Mouse (Mus musculus) hindbrain, embryonic 16.5 days (tissue): ENCODE measurements around the gene Thra. TPM values are rescaled to one million over a fixed set of nuclear protein-coding genes. Genes with fewer than 3 reads are reported as not detected.

Source experiments
- ATAC-seq: fragments of 200-750 bp; cut with Nextera tagmentation; 2 replicates; pipeline ENCODE4 v1.8.0; 2017; ENCODE audit warnings: moderate TSS enrichment, moderate library complexity
- H3K27ac ChIP-seq: fragments of 300-500 bp; sonication (generic); 2 replicates; pipeline ENCODE4 v1.5.1; 2014; ENCODE audit warnings: low read depth, mild to moderate bottlenecking, control low read depth, low read length, moderate library complexity
- H3K27me3 ChIP-seq: fragments of 300-500 bp; sonication (generic); replicated peaks from 2 replicates; pipeline ENCODE4 v1.6.1; 2014; ENCODE audit warnings: low read length; ENCODE audit not compliant: control insufficient read depth, insufficient read depth
- H3K36me3 ChIP-seq: fragments of 300-500 bp; sonication (generic); 2 replicates; pipeline ENCODE4 v1.6.1; 2014; ENCODE audit warnings: mild to moderate bottlenecking, low read length, moderate library complexity, mixed read lengths; ENCODE audit not compliant: control insufficient read depth, insufficient read depth
- H3K4me1 ChIP-seq: fragments of 300-500 bp; sonication (generic); 2 replicates; pipeline ENCODE4 v1.6.1; 2014; ENCODE audit warnings: low read depth, low read length; ENCODE audit not compliant: control insufficient read depth, insufficient read depth
- H3K4me2 ChIP-seq: fragments of 300-500 bp; sonication (generic); 2 replicates; pipeline ENCODE4 v1.6.1; 2014; ENCODE audit warnings: mild to moderate bottlenecking, low read length, control low read depth, moderate library complexity
- H3K4me3 ChIP-seq: fragments of 300-500 bp; sonication (generic); 2 replicates; pipeline ENCODE4 v1.5.1; 2014; ENCODE audit warnings: mild to moderate bottlenecking, low read length, control low read depth, moderate library complexity
- H3K9ac ChIP-seq: fragments of 300-500 bp; sonication (generic); 2 replicates; pipeline ENCODE4 v1.6.1; 2014; ENCODE audit warnings: low read depth, mild to moderate bottlenecking, control low read depth, low read length, moderate library complexity
- H3K9me3 ChIP-seq: fragments of 300-500 bp; sonication (generic); 2 replicates; pipeline ENCODE4 v1.6.1; 2014; ENCODE audit warnings: mild to moderate bottlenecking, low read length, moderate library complexity; ENCODE audit not compliant: control insufficient read depth
- WGBS: fragments of 180-500 bp; shearing (Covaris S2); extraction: QIAGEN DNeasy Blood & Tissue Kit; methylation state at CpG from one replicate; pipeline ENCODE4 v1.1.7; 2014; 5-methylcytosine and 5-hydroxymethylcytosine counted together
- polyA plus RNA-seq: library from polyadenylated mRNA; unstranded; fragments of >200 nt; fragmentation: Nextera tagmentation; extraction: Ambion mirVana; gene quantifications from 2 replicates; pipeline ENCODE4 v1.2.1, GENCODE M21; 2015

Gene Thra
- polyA plus RNA-seq, 1 experiment from 2014 or later: 144 TPM

DNA sequence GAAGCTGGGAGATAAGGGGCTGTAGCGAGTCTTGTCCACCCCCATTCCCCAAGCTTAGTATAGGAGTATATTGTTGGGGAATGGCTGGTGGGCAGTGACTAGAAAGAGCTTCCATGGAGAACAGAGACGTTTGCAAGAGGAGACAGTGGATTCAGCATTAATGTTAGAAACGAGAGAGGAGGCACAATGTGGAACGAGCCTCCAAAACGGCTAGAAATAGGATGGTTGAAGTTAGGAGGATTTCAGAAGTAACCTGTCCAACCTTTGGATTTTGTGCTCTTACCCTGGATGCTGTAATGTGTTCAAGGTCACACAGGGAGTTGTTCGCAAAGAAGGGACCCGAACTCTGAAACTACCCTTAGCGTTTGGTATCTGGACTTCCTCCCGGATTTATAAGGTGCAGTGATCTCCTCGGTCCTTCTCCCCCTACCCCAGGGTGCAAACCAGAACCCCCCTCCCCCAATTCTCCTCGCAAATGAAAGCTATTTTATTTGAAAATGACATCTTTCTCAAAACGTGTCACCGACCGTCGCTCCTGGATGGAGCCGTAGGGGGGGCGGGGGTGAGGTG, 698 bp downstream of the Thra start:
- Histone ChIP-seq H3K4me2 (peak overlapping the region; percentile 91), H3K9ac (peak overlapping the region; percentile 99), H3K4me3 (peak overlapping the region; percentile 85), H3K27me3 (no peaks in the 10 kb centered on the region), H3K36me3 (no peaks in the 10 kb centered on the region), H3K4me1 (peaks cover 44% of the 10 kb centered on the region), H3K9me3 (no peaks in the 10 kb centered on the region), H3K27ac (peak overlapping the region; percentile 100)
- under 1% methylated on average over 16 of the region's 17 CpGs for WGBS
- ATAC-seq: no peak

DNA sequence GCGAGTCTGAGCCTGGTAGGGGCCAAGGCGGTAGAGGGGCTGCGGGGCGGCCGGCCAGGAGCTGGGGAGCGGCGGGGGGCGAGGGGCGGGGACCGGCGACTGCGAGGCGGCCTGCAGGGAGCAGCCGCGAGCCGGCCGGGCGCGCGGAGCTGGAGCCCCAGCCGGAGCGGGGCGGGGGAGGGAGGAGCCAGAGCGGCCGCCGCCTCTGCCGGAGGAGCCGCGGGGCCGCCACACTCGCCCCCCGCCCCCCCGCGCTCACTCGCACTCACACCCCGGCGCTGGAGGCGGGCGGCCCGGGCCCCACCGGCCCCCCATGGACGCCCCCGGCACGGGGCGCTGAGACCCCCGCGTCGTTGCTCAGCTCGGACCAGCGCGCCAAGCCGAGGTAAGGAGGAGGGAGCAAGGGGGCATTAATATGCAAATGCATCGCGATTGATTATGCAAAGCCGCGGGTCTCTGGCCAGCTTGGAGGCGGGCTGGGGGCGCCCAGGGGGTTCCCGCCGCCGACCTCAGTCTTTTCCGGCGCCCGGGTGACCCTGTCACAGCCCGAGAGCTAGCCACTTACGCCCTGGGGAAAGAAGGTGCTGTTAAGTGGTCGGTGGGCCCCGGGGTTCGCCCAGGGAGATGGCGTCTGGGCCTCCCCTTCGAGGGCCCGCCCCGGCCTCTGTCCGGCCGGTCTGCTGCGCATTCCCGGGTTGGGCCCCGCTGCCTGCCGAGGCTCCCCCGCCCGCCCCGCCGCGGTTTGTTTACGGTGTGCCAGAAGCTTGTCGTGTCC, 1.4 kb downstream of the Thra start:
- no peaks in the 10 kb centered on the region for H3K36me3 ChIP-seq
- H3K4me2 ChIP-seq: peak overlapping the region; percentile 91
- no peaks in the 10 kb centered on the region for H3K27me3 ChIP-seq
- ATAC-seq: peak; percentile 68
- H3K9ac ChIP-seq: peak overlapping the region; percentile 99
- under 1% methylated on average over 57 of the region's 86 CpGs for WGBS
- H3K27ac ChIP-seq: peak overlapping the region; percentile 100
- peak overlapping the region; percentile 85 for H3K4me3 ChIP-seq
- no peaks in the 10 kb centered on the region for H3K9me3 ChIP-seq
- peaks cover 50% of the 10 kb centered on the region for H3K4me1 ChIP-seq

DNA sequence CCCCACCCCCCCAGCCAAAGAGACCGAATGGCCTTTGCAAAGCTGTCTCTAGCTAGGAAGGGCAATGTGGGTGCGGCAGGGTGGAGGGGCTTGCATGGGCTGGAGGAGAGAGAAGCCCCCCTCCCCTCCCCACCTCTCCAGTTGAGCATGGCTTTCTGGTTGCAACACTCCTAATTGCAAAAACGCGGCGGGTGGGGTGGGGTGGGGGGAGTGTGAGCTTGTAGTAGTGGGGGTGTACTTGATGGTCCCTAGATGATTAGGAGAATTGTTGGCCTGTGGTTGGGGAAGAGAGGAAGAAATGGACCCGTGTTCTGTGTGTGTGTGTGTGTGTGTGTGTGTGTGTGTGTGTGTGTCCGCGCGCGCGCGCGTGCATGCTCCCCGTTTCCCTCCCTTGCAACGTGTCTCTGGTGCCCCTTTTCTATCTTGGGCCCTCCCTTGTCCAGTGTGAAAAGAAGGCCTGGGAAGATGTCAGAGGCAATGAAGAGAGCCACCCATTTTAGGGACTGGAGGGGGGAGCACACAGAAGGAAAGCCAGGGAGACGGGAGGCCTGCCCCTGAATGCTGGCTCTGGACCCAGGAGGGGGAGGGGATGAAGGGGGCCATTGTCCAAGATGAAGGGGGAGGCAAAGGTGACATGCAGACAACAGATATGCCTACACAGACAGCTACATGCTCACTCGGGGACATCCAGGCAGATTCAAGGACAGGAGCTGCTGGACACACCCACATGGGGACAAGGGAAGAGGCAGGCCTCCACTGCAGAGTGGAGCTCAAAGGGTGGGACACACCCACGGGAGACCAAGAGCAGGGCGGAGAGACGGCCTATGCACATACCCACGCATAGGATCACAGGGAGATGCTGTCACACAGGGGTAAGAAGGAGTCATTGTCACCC, 2.2 kb downstream of the Thra start:
- Histone ChIP-seq H3K9me3 (no peaks in the 10 kb centered on the region), H3K27ac (peak overlapping the region; percentile 100), H3K9ac (peak overlapping the region; percentile 99), H3K36me3 (no peaks in the 10 kb centered on the region), H3K4me3 (peak overlapping the region; percentile 85), H3K4me2 (peak overlapping the region; percentile 91), H3K4me1 (peaks cover 57% of the 10 kb centered on the region), H3K27me3 (no peaks in the 10 kb centered on the region)
- peak; percentile 7; the same call in 1 of the 2 replicates for ATAC-seq
- under 1% methylated on average over 21 of the region's 21 CpGs for WGBS

DNA sequence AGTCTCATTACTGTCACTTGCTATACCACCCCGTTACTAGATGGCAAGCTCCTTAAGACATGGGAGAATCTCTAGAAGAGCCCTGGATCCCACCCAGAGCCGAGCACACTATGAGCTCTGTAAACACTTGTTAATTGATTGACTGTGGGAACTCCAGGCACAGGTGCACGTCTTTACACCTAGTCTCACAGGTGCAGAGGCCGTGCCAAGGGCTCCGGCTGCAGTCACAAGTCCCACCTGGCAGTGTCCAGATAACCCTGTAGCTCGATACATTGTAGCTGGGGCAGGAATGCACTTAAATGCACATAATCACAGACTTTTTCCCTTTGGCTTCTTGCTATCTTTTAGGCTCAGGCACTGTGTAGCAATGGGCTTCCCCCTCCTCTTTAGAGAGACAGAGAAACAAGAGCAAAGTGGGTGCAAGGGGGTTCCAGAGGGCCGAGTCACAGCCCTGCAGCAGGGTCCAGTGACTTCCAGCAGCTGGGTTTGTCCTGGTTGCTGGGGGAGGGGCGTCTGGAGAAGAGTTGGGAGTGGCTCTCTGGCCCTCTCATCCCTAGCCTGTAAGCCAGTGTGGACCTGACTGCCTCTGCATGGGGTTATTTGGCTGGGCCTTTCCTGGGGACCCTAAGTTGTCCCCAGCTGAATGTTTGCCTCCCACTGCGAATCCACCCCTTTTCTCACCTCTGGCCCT, 3.4 kb downstream of the Thra start:
- Histone ChIP-seq H3K4me2 (peak overlapping the region; percentile 91), H3K4me3 (peak overlapping the region; percentile 85), H3K27me3 (no peaks in the 10 kb centered on the region), H3K9ac (peak overlapping the region; percentile 99), H3K36me3 (no peaks in the 10 kb centered on the region), H3K9me3 (no peaks in the 10 kb centered on the region), H3K4me1 (peaks cover 63% of the 10 kb centered on the region), H3K27ac (peak overlapping the region; percentile 100)
- WGBS: 2% methylated on average over 9 of the region's 9 CpGs
- ATAC-seq: 0 out of 2 replicates have a peak, but pooled peaks have one; percentile 1

DNA sequence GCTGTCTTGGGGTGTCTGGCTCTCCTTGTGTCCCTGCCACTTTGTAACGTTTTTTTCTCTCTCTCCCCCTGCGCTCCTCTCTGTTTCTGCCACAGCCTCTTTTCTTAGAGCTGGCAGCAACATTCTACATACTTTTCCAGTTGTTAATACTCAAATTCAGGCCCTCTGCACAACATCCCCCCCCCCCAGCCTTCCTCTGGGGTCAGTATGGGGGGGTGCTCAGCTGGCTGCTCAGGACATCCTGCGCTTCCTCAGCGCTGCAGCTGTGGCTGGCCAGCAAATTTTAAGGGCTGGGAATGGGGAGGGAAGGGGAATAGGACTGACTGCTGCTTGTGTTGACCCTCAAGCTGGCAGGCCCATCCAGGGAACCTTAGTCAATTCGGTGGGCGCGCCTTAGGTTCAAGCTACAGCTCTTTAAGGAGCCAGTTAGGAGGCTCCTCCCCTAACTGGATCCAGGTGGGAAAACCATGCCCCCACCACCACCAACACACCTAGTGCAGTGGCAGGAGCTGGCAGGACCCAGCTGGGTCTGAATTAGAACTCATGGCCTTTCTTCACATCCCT, 4.1 kb downstream of the Thra start:
- Histone ChIP-seq H3K4me3 (peak overlapping the region; percentile 85), H3K27me3 (no peaks in the 10 kb centered on the region), H3K9ac (peak overlapping the region; percentile 99), H3K9me3 (no peaks in the 10 kb centered on the region), H3K36me3 (no peaks in the 10 kb centered on the region), H3K4me2 (peak overlapping the region; percentile 91), H3K27ac (peak overlapping the region; percentile 100), H3K4me1 (peaks cover 64% of the 10 kb centered on the region)
- no peak for ATAC-seq
- WGBS: 25% methylated on average over 7 of the region's 7 CpGs

DNA sequence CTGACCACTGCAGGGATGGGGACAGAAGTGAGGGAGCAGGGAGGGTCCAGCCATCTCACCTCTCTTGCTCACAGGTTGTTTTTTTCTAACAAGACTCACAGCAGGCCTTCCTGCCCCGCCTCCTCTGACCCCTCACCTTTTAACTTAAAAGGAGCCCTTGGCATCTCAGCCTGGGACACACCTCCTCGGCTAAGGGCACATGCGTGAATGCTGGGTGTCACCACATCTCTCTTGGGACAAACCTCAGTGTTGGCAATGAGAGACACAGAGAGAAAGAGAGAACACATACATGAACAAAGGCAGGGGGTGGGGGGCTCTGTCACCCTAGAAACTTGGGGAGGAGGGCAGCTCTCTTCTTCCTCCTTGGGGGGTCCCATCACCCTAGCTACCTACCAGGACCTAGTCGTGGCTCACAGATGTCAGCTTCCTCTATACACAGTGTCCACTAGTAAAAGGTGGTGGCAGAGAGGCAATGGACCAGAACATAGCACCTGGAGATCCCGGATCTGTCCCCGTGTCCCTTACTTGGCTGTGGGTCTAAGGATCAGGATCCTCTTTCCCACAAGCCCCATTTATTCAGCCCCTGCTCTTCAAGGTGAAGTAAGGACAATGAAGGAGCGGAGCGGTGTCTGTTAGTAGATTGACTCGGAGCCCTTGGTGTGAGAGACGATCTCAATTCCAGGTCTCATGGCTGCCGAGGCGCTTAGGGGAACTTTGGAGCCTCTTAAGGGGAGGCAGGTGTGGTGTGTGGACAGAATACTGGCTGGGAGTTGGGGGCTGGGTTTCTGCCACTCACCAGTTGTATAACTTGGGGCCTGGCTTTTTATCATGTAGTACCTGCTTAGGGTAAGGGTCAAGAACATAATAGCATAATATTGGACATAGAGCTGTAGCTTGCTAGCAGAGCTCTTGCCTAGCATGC, 5.8 kb downstream of the Thra start:
- 32% methylated on average over 12 of the region's 12 CpGs for WGBS

DNA sequence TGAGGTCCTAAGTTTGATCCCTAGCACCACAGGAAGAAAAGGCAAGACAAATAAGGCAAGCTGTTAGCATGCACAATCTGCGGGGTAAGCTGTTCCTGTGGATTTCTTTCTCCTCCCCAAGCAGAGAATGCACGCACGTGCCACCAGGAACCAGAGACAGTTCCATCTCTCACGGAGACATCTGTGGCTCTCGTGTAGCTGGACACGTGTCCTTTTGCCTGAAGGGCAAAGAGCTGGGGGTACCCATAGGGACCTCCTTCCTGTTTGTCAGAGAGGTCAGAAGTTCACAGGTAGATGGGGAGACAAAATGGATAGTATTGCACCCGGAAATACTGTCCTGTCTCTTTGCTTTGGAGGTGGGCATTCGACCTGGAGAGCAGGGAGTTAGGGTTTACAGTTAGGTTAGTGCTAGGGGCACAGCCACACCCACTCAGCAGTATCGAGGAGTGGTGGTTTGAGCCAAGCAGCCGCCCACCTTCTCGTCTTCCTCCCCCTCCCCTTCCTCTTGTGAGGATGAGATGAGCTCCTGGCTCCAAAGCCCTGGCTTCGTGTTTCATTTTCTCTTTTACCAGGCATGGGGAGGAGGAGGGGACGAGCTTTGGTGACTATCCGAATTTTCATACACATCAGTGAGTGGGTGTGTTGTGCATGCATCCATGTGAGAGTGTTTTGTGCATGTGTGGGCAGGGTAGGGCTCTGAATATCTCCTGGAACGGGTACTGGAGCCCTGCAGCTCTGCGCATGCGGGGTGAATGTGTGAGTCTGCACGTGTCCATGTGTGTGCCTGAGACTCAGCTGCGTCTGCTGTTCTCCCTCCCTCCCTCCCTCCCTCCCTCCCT, 6.6 kb downstream of the Thra start:
- H3K9me3 ChIP-seq: no peaks in the 10 kb centered on the region
- no peaks in the 10 kb centered on the region for H3K27me3 ChIP-seq
- peak overlapping the region; percentile 94 for H3K27ac ChIP-seq
- peaks cover 79% of the 10 kb centered on the region for H3K4me1 ChIP-seq
- H3K36me3 ChIP-seq: no peaks in the 10 kb centered on the region
- WGBS: 7% methylated on average over 19 of the region's 19 CpGs
- peak; percentile 57 for ATAC-seq
- peak overlapping the region; percentile 13; the same call in 1 of the 2 replicates for H3K9ac ChIP-seq
- peak overlapping the region; percentile 57 for H3K4me2 ChIP-seq
- H3K4me3 ChIP-seq: peak overlapping the region; percentile 21

More for the DNA sequence above, 5.8 kb downstream of the Thra start:
- Histone ChIP-seq H3K4me1 (peaks cover 74% of the 10 kb centered on the region), H3K27me3 (no peaks in the 10 kb centered on the region), H3K27ac (peak overlapping the region; percentile 94), H3K9me3 (no peaks in the 10 kb centered on the region), H3K36me3 (no peaks in the 10 kb centered on the region), H3K9ac (peak overlapping the region; percentile 35), H3K4me3 (peak overlapping the region; percentile 4; the same call in 1 of the 2 replicates), H3K4me2 (peak overlapping the region; percentile 57)
- ATAC-seq: no peak
